Mouse (Mus musculus) liver, adult 2 months (tissue): ENCODE results near the gene Dnaja3. TPM values are rescaled to one million over a fixed set of nuclear protein-coding genes. Genes with fewer than 3 reads are reported as not detected.
"Not testable (repeated sequence)": the region's sequence is repeated elsewhere in the genome, so short reads cannot be mapped to it uniquely, and the experiment has no call there.

Source experiments
- DNase-seq: peaks from one replicate; pipeline ENCODE4 v3.0.0-alpha.2; 2011; ENCODE audit warnings: low read depth, low spot score; ENCODE audit errors: extremely low read depth
- H3K27ac ChIP-seq: fragments of 200-500 bp; replicated peaks from 2 replicates; pipeline ENCODE4 v1.5.1; 2012; ENCODE audit warnings: low read depth, mild to moderate bottlenecking, control low read depth, inconsistent platforms, low read length; ENCODE audit not compliant: insufficient read depth
- H3K27me3 ChIP-seq: fragments of 200-500 bp; 2 replicates; pipeline ENCODE4 v1.6.1; 2012; ENCODE audit warnings: mild to moderate bottlenecking, moderate library complexity, low read length, inconsistent platforms; ENCODE audit not compliant: control insufficient read depth, insufficient read depth
- H3K36me3 ChIP-seq: fragments of 200-500 bp; 2 replicates; pipeline ENCODE4 v1.6.1; 2012; ENCODE audit warnings: low read length, inconsistent platforms; ENCODE audit not compliant: control insufficient read depth, insufficient read depth
- H3K4me1 ChIP-seq: fragments of 200-500 bp; 2 replicates; pipeline ENCODE4 v1.6.1; 2011; ENCODE audit warnings: low read length; ENCODE audit not compliant: control insufficient read depth, insufficient read depth
- H3K4me3 ChIP-seq: fragments of 200-500 bp; 2 replicates; pipeline ENCODE4 v1.5.1; 2011; ENCODE audit warnings: low read depth, mild to moderate bottlenecking, control low read depth, low read length, moderate library complexity; ENCODE audit not compliant: insufficient read depth
- H3K79me2 ChIP-seq: fragments of 200-500 bp; 2 replicates; pipeline ENCODE4 v1.6.1; 2012; ENCODE audit warnings: inconsistent platforms, mild to moderate bottlenecking, low read length, moderate library complexity; ENCODE audit not compliant: control insufficient read depth, insufficient read depth
- H3K9ac ChIP-seq: fragments of 200-500 bp; 2 replicates; pipeline ENCODE4 v1.6.1; 2012; ENCODE audit warnings: low read depth, mild to moderate bottlenecking, control low read depth, inconsistent platforms, low read length
- CTCF ChIP-seq: fragments of 200-500 bp; IDR thresholded peaks from 2 replicates; pipeline ENCODE4 v1.5.1; 2011; ENCODE audit warnings: low read depth, low read length, control low read depth
- POLR2A ChIP-seq: fragments of 200-500 bp; IDR thresholded peaks from 2 replicates; pipeline ENCODE4 v1.6.1; 2011; ENCODE audit warnings: low read length, control low read depth; ENCODE audit not compliant: insufficient read depth; ENCODE audit errors: extremely low read depth
- WGBS: fragments of 180-500 bp; shearing (Covaris S2); methylation state at CpG from one replicate; pipeline ENCODE4 v1.1.7; 2018; 5-methylcytosine and 5-hydroxymethylcytosine counted together
- polyA plus RNA-seq: library from polyadenylated mRNA; depleted of rRNA; stranded (reverse); fragments of >200 nt; gene quantifications from 2 replicates; pipeline ENCODE4 v1.2.3, GENCODE M21; 2012
- total RNA-seq: library from RNA; depleted of rRNA; stranded (reverse); fragments of >200 nt; gene quantifications from 2 replicates; pipeline ENCODE4 v1.2.3, GENCODE M21; 2014

Gene Dnaja3
- total and polyA plus RNA-seq, 2 experiments, result 37.7 to 76.3 TPM

GRCm38 (mm10) chr16:4670317-4670716 is 30.5 kb downstream of the Dnaja3 start:
- no peak overlapping the region for H3K27ac ChIP-seq
- no peak overlapping the region for H3K4me3 ChIP-seq
- DNase-seq, result peak; percentile 72
- 30% methylated on average over 5 of the region's 5 CpGs for WGBS
- TF ChIP-seq POLR2A (no peak), CTCF (no peak)
- H3K79me2 ChIP-seq, result no peaks in the 10 kb centered on the region; the same call in 1 of the 2 replicates
- no peak overlapping the region for H3K9ac ChIP-seq
- no peaks in the 10 kb centered on the region for H3K4me1 ChIP-seq
- H3K27me3 ChIP-seq, result no peaks in the 10 kb centered on the region
- H3K36me3 ChIP-seq, result peaks cover 7% of the 10 kb centered on the region; the same call in 1 of the 2 replicates

- H3K4me3 ChIP-seq, result no peak overlapping the region
- H3K4me1 ChIP-seq, result peaks cover 4% of the 10 kb centered on the region; the same call in 1 of the 2 replicates
- peaks cover 10% of the 10 kb centered on the region; the same call in 1 of the 2 replicates for H3K36me3 ChIP-seq
- H3K27ac ChIP-seq, result no peak overlapping the region
- no peak for DNase-seq
- no peak for TF ChIP-seq POLR2A
- no peak for TF ChIP-seq CTCF
- WGBS, result 78% methylated on average over 4 of the region's 4 CpGs
- H3K27me3 ChIP-seq, result no peaks in the 10 kb centered on the region
- peaks cover 7% of the 10 kb centered on the region; the same call in 1 of the 2 replicates for H3K79me2 ChIP-seq
- no peak overlapping the region for H3K9ac ChIP-seq
Measured at GRCm38 (mm10) chr16:4674091-4674490, 34.3 kb downstream of the Dnaja3 start.

- peaks cover 10% of the 10 kb centered on the region; the same call in 1 of the 2 replicates for H3K36me3 ChIP-seq
- H3K4me3 ChIP-seq, result no peak overlapping the region
- H3K79me2 ChIP-seq, result peaks cover 7% of the 10 kb centered on the region; the same call in 1 of the 2 replicates
- 93% methylated on average over 5 of the region's 5 CpGs for WGBS
- no peak overlapping the region for H3K27ac ChIP-seq
- H3K4me1 ChIP-seq, result peaks cover 4% of the 10 kb centered on the region; the same call in 1 of the 2 replicates
- TF ChIP-seq POLR2A (no peak), CTCF (no peak)
- no peak overlapping the region for H3K9ac ChIP-seq
- no peaks in the 10 kb centered on the region for H3K27me3 ChIP-seq
- DNase-seq, result no peak
Measured at GRCm38 (mm10) chr16:4676836-4677235, 37.0 kb downstream of the Dnaja3 start.

- Histone ChIP-seq H3K27me3 (no peaks in the 10 kb centered on the region), H3K4me1 (peaks cover 6% of the 10 kb centered on the region; the same call in 1 of the 2 replicates), H3K4me3 (no peak overlapping the region), H3K9ac (no peak overlapping the region), H3K27ac (0 out of 2 replicates have a peak overlapping the region, but pooled peaks have one; percentile 12), H3K36me3 (peaks cover 8% of the 10 kb centered on the region; the same call in 1 of the 2 replicates), H3K79me2 (peaks cover 7% of the 10 kb centered on the region; the same call in 1 of the 2 replicates)
- WGBS, result 79% methylated on average over 5 of the region's 5 CpGs
- no peak for DNase-seq
- TF ChIP-seq POLR2A (no peak), CTCF (no peak)
Measured at GRCm38 (mm10) chr16:4678080-4678479, 38.3 kb downstream of the Dnaja3 start.

- H3K27ac ChIP-seq, result peak within 1 kb of the TSS; percentile 54
- H3K36me3 ChIP-seq, result peaks cover 6% of the 10 kb centered on the region; the same call in 1 of the 2 replicates
- peak within 1 kb of the TSS; percentile 79 for H3K4me3 ChIP-seq
- H3K79me2 ChIP-seq, result peaks cover 12% of the 10 kb centered on the region; the same call in 1 of the 2 replicates
- H3K9ac ChIP-seq, result peak within 1 kb of the TSS; percentile 73
- peak; percentile 90 for DNase-seq
- peaks cover 6% of the 10 kb centered on the region; the same call in 1 of the 2 replicates for H3K4me1 ChIP-seq
- no peaks in the 10 kb centered on the region for H3K27me3 ChIP-seq
- WGBS, result 2% methylated on average over 47 of the region's 47 CpGs
- TF ChIP-seq POLR2A, result peak; percentile 71; the same call in 1 of the 2 replicates
- TF ChIP-seq CTCF, result no peak
Measured at GRCm38 (mm10) chr16:4679121-4680018, 39.6 kb downstream of the Dnaja3 start, which contains the start of gene Coro7. Coro7 (minus strand) TSS chr16:4679777.

- H3K27ac ChIP-seq, DNase-seq, H3K36me3 ChIP-seq, H3K9ac ChIP-seq, H3K4me3 ChIP-seq, H3K27me3 ChIP-seq: not testable (repeated sequence)
- Histone ChIP-seq H3K79me2 (peaks cover 18% of the 10 kb centered on the region; the same call in 1 of the 2 replicates), H3K4me1 (peaks cover 14% of the 10 kb centered on the region)
- WGBS, result 41% methylated on average over 3 of the region's 3 CpGs
Measured at GRCm38 (mm10) chr16:4680922-4681455, 41.2 kb downstream of the Dnaja3 start.
